Mouse (Mus musculus) brain, embryonic 14.5 days (tissue): ENCODE data around the gene Dld.

Experiments
- CTCF ChIP-seq: fragments of 200-500 bp; IDR thresholded peaks from 2 replicates; pipeline ENCODE4 v1.5.1; 2012; ENCODE audit warnings: inconsistent platforms, mild to moderate bottlenecking, moderate library complexity, borderline replicate concordance; ENCODE audit not compliant: insufficient read depth, insufficient read length; ENCODE audit errors: extremely low read depth
- POLR2A ChIP-seq: fragments of 200-500 bp; IDR thresholded peaks from 2 replicates; pipeline ENCODE4 v1.6.1; 2012; ENCODE audit warnings: mild to moderate bottlenecking, inconsistent platforms, borderline replicate concordance; ENCODE audit not compliant: poor library complexity, insufficient read depth, insufficient read length, severe bottlenecking; ENCODE audit errors: extremely low read depth

DNA sequence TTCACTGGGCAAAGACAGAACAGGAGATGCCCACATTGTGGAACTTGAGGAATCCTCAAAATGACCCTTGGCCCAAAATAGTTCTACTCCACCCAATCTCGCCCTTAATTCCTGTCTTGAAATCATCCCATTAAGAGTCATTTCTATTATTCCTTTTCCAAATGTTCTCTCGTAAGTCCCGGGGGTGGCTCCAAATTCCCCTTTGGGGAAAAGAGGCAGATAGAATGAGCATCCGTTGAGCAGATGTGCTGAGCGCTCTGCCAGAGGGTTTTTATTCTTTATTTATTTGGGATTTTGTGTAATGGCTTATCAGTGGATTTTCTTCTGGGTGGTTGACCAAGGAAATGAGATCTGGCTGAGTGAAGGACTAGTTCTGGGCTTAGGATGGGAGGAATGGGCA, 16.5 kb upstream of the Dld start:
- TF ChIP-seq CTCF: no peak
- no peak for TF ChIP-seq POLR2A
